Mouse (Mus musculus) ES-Bruce4 (cell line): ENCODE results near the gene Rundc3a.

ENCODE experiments used
- CTCF ChIP-seq: IDR thresholded peaks from one replicate; pipeline ENCODE4 v1.8.1; 2011; ENCODE audit warnings: low read depth, low read length
- EP300 ChIP-seq: IDR thresholded peaks from 2 replicates; pipeline ENCODE4 v1.6.1; 2011; ENCODE audit warnings: low read depth, low read length; ENCODE audit not compliant: insufficient read depth

GRCm38 (mm10) chr11:102429551-102429950, 36.3 kb downstream of the Rundc3a start:
- TF ChIP-seq EP300 (no peak), CTCF (no peak)
